Mouse (Mus musculus) heart, postnatal 25 days (tissue): ENCODE measurements around the gene Cyb561d2. TPM values are rescaled to one million over a fixed set of nuclear protein-coding genes. Genes with fewer than 3 reads are reported as not detected.

Experiments used
- DNase-seq: peaks from one replicate; pipeline ENCODE4 v3.0.0; 2022; ENCODE audit warnings: low spot score
- intact Hi-C: fragments of 180-260 bp; cut with DNase I; formaldehyde crosslinking; loops from one replicate; pipeline ENCODE4 v1.15.1; 2025
- total RNA-seq, 2 experiments: library from RNA; stranded (reverse); gene quantifications; 2 replicates each; pipeline ENCODE4 v1.2.3; 2021

Gene Cyb561d2
- total RNA-seq, 2 experiments from 2014 or later: 3.1 to 3.5 TPM

DNA sequence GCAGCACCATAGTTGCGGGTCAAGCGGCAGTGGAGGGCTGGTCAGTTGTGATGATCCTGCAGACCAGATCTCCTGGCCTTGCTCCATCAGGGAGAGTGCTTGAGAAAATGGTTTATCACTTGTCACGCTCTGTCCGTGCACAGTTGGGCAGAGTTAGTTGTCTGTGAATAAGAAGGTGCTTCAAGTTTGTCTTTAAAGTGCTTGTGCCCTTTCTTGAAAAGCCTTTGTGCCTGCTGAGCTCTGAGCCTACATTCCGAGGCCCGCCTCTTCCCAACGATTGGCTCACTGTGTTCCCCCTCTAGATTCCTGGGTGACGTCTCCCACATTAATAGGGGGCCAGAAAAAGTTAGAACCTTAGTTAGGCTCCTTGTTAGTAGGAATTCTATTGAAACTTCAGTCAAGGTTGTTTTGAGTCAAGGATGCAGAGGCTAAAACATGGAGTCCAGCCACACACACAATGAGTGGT lies 9.9 kb upstream of the Cyb561d2 start:
- intact Hi-C loops: no loop called here
- no peak for DNase-seq

DNA sequence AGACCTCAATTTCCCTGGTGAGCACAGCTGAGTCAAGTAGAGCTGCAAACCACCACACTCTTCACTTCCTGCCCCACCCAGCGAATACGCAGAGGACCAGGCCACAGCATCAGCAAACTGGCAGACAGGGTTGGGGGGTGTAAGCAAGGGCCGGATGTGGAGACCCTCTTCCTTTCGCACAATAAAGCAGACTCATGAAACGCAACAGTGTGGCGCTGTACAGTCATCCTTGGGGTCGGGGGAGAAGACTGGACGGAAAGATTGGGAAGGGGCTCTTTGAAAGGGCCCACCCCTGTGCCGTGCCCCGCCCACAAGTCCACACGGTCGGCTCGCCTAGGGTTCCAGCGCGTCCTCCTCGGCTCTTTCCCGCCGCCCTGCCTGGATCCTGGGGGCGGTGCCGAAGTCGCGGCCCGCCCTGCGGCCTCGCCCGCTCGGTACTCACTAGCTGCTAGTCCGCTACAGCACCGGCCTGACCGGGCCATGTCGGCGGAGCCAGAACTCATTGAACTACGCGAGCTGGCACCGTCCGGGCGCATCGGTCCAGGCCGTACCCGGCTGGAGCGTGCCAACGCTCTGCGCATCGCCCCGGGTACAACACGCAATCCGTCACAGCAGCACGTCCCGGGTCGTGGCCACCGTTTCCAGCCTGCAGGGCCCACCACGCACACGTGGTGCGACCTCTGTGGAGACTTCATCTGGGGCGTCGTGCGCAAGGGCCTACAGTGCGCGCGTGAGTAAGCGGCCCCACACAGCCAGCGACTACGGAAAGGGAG lies 9.3 kb upstream of the Cyb561d2 start, which contains the start of gene Rassf1:
Rassf1 (plus strand) TSS at position 439 of the 773 bp plus-strand sequence.
- DNase-seq: peak; percentile 67
- intact Hi-C loops: no loop called here

- no peak for DNase-seq
- intact Hi-C loops: no loop called here
Observed at GRCm38 (mm10) chr9:107550491-107551116, 8.6 kb upstream of the Cyb561d2 start.

DNA sequence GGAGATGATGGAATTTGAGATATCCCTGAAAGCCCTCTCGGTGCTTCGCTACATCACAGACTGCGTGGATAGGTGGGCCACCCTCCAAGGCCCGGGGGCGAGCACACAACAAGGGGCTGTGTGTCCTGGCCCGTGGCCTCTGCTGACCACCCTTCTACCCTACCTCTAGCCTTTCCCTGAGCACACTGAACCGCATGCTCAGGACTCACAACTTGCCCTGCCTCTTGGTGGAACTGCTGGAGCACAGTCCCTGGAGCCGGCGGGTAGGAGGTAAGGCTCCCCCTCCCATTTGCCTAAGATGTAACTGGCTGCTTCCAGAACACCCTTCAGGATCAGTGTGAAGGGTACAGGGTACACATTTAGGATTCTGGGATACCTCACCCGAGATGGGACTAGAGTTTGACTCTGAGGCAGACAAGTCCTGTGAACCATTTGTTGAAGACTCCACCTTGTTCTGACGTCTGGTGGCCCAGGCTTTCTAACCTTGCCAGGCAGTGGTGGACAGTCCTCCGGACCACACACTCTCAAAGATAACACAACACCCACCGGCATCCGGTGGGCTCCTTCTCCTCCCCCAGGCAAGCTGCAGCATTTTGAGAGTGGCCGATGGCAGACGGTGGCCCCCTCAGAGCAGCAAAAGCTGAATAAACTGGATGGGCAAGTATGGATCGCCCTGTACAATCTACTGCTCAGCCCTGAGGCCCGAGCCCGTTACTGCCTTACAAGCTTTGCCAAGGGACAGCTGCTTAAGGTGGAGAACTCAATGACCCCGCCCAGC lies 7.5 kb upstream of the Cyb561d2 start:
- intact Hi-C loops: no loop called here
- no peak for DNase-seq

- no peak for DNase-seq
- intact Hi-C loops: no loop called here
Observed at GRCm38 (mm10) chr9:107548820-107549219, 6.8 kb upstream of the Cyb561d2 start.

DNA sequence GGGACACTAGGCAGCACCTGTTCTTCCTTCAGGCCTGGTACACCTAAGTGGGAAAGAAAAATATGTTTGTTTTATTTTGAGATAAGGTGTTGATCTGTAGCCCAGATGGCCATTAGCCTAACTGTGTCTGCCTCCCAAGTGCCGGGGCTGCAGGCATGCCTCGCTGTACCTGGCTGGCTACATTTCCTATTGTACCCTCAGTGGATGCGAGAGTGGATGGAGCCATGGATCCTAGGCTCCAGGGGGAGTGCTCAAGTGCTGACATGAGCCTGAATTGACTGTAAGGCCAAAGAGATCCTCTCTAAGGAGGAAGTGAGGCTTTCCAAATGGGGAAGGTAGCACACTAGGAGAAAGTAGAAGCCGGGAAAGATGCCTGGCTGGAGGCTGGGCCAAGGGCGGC lies 6.0 kb upstream of the Cyb561d2 start:
- DNase-seq: no peak

GRCm38 (mm10) chr9:107547026-107547425 lies 5.0 kb upstream of the Cyb561d2 start, which contains the start of gene Zmynd10:
Zmynd10 (plus strand) TSS chr9:107547298.
- intact Hi-C loops: loop anchor here (1.0 kb wide), 1 partner anchor 14 kb away; no protein-coding TSS in a partner anchor
- DNase-seq: peak; percentile 76

More for the DNA sequence above, 6.0 kb upstream of the Cyb561d2 start:
- intact Hi-C loops: loop anchor here (1.0 kb wide), 1 partner anchor 13 kb away; no protein-coding TSS in a partner anchor

DNA sequence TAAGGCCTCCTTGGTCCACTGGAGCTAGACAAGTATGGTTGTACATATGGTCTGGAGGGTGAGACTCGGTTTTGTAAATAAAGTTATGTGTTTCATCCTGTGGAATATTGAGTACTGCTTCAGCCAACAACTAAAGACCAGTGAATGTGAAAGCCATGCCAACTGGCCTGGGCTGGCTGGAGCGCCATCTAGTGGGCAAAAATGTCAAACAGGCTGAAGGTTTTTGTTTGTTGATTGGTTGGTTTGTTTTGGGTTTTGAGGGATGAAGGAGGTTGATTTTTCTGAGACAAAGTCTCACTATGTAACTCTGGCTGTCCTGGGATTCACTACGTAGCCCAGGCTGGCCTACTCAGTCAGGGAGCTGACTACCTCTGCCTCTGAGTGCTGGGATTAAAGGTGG lies 3.6 kb upstream of the Cyb561d2 start:
- intact Hi-C loops: no loop called here

DNA sequence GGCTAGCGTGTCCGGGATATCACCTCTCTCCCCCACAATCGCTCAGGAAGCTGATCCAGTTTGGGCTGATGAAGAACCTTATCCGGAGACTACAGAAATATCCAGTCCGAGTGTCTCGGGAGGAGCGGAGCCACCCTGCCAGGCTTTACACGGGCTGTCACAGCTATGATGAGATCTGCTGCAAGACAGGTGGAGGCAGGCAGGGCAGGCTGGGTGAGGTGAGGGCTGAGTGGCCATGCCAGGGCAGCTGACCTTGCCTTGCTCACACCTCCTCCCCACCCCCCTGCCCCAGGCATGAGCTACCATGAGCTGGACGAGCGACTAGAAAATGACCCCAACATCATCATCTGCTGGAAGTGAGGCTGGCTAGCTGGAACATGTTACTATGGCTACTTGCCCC lies 3.2 kb upstream of the Cyb561d2 start:
- intact Hi-C loops: no loop called here
- no peak for DNase-seq

More for the DNA sequence above, 3.6 kb upstream of the Cyb561d2 start:
- no peak for DNase-seq

DNA sequence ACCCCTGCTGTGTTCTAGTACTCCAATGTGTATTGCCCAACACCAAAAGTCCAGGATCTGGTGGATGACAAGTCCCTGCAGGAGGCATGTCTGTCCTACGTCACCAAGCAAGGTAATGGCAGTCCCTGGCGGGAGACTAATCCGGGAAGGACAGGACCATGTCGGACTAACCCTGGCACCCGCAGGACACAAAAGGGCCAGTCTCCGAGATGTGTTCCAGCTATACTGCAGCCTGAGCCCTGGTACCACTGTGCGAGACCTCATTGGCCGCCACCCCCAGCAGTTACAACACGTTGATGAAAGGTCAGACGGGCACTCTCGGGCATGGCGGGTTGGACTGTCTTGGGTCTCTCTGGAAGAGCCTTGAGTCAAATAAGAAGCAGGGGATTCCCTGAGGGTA lies 2.7 kb upstream of the Cyb561d2 start:
- intact Hi-C loops: no loop called here
- no peak for DNase-seq

DNA sequence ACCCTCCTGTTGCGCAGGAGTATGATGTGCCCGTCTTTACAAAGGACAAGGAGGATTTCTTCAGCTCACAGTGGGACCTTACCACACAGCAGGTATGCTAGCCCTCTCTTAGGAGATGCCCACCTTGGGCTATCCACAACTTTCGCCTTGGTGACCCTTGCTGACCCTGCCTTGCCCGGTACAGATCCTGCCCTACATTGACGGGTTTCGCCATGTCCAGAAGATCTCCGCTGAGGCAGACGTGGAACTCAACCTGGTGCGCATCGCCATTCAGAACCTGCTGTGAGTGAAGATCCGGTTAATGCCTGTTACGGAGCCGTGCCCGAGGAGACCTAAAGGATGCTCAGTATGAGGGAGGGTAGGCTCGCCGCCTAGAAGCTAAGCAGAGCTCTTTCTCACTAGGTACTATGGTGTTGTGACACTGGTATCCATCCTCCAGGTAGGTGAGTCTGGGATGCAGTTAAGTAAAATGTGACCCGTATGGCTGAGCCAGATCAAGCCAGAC lies 2.3 kb upstream of the Cyb561d2 start:
- intact Hi-C loops: no loop called here
- no peak for DNase-seq

GRCm38 (mm10) chr9:107543299-107543698 lies 1.3 kb upstream of the Cyb561d2 start:
- intact Hi-C loops: no loop called here
- DNase-seq: no peak

GRCm38 (mm10) chr9:107542721-107543120 lies 728 bp upstream of the Cyb561d2 start:
- no peak for DNase-seq
- intact Hi-C loops: no loop called here

DNA sequence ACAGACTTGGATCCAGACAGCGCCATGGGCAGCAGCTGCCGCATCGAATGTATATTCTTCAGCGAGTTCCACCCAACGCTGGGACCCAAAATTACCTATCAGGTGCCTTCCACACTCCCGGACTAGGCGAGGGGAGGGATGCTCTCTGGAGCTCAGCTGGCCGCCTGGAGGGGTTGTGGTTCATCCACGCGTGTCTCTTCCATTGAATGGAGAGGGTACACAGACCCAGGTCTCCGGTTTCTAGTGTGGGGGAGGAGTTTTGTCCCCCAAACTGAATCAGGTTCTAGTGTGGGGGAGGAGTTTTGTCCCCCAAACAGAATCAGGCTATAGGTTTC lies 326 bp upstream of the Cyb561d2 start:
- DNase-seq: no peak
- intact Hi-C loops: no loop called here

DNA sequence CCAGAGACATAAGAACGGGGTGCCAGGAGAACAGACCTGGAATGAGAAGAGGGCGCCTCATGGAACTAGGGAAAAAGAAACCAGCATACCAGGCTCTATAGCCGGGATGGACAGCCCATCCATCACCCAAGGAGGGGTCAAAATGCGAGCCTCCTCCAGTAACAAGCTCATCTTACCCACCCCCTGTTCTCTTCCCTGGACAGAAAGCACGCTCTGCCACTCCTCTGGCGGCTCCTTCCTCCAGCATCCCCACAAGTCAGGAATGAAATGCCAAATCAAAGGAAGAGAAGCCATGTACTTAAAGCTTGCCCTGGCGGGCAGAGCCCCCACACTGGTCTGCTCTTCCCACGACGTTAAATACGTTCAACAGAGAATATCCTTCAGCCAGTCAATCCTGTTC lies 988 bp downstream of the Cyb561d2 start:
- DNase-seq: no peak
- intact Hi-C loops: no loop called here

- DNase-seq: no peak
- intact Hi-C loops: no loop called here
Observed at GRCm38 (mm10) chr9:107540420-107540819, 1.6 kb downstream of the Cyb561d2 start.

- no peak for DNase-seq
- intact Hi-C loops: no loop called here
Observed at GRCm38 (mm10) chr9:107539940-107540339, 2.1 kb downstream of the Cyb561d2 start.

DNA sequence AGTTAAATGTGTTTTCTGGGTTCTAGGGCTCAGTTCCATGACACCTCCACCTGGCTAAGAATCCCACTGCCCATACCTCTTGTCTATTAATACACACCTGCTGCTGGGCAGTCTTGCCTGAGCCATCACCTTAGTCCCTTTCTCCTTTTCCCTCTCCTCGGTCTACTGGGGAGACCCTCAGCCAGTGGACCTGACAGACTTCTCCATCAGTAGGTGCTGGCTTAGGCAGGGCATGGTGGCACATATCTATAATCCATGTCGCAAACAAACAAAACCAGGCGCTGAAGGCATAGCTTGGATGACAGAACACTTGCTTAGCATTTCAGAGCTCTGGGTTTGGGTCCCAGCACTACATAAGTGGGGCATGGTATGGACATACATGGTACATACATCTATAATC lies 3.3 kb downstream of the Cyb561d2 start:
- no peak for DNase-seq
- intact Hi-C loops: no loop called here

GRCm38 (mm10) chr9:107538231-107538630 lies 3.8 kb downstream of the Cyb561d2 start:
- intact Hi-C loops: no loop called here
- no peak for DNase-seq

- intact Hi-C loops: no loop called here
- DNase-seq: no peak
Observed at GRCm38 (mm10) chr9:107534408-107535202, 7.4 kb downstream of the Cyb561d2 start.
